ENCODE assay signal across 27 mouse cellular contexts in genomic region chr5:86735808-86736207, GRCm38 (mm10). TPM values are rescaled to one million over a fixed set of nuclear protein-coding genes. Genes with fewer than 3 reads are reported as not detected.
DNase-seq lines count a peak whose midpoint lies in the region; ATAC-seq and TF ChIP-seq lines count a peak whose summit lies in the region.
"Had no signal": no experiment of that assay in that cellular context is flagged by ENCODE, and none has a peak within 500 bp of the region (broad histone marks: within the 10 kb centered on the region; RNA-seq: fewer than 3 reads in every experiment).

No protein-coding gene starts in this region.

- peak; percentile 3 to 14 for DNase-seq in kidney, postnatal 36 days
- DNase-seq in kidney, postnatal 25 days = no peak
- peak; percentile 23 for DNase-seq in ZHBTc4 (ENCODE audit: low read depth, low spot score)
- DNase-seq in liver, postnatal 0 days = peak; percentile 17
- no peak for DNase-seq in heart, postnatal 25 days (ENCODE audit: low spot score)
- DNase-seq in gastrocnemius, adult 8-10 months (ENCODE audit: low spot score in 2 of 2) = no peak
- DNase-seq in heart, postnatal 14 days = no peak
- DNase-seq: adrenal gland, postnatal 25 days; B cell, adult 2 months; cerebellum, adult 11 months; cerebellum, postnatal 14 days; heart, adult 11 months; layer of hippocampus, adult 9-11 months; lung, adult 2 months; lung, postnatal 36 days; right cerebral cortex, postnatal 4 days had no signal

- TF ChIP-seq EP300 in liver, postnatal 0 days (IDR thresholded peaks at IDR 0.05; ENCODE audit: low read depth) = no peak

- no peak overlapping the region for H3K4me3 ChIP-seq in intestine, embryonic 16.5 days (ENCODE audit: low read length)
- no peak overlapping the region for H3K4me3 ChIP-seq in liver, postnatal 0 days (ENCODE audit: low read depth, low read length)
- H3K4me3 ChIP-seq: embryonic facial prominence, embryonic 13.5 days; heart, embryonic 13.5 days; kidney, embryonic 15.5 days; left cerebral cortex, adult 2 months; limb, embryonic 10.5 days had no signal

- no peak overlapping the region for H3K27ac ChIP-seq in intestine, embryonic 16.5 days (ENCODE audit: low read length)
- peak overlapping the region; percentile 62; the same call in 1 of the 2 replicates for H3K27ac ChIP-seq in liver, postnatal 0 days (ENCODE audit: low read depth)
- H3K27ac ChIP-seq: embryonic facial prominence, embryonic 13.5 days; heart, embryonic 13.5 days; hindbrain, postnatal 0 days; kidney, embryonic 15.5 days; left cerebral cortex, adult 2 months; limb, embryonic 10.5 days had no signal

- H3K4me2 ChIP-seq in intestine, embryonic 16.5 days (ENCODE audit: low read depth, low read length) = no peak overlapping the region
- no peak overlapping the region; the same call in 1 of the 2 replicates for H3K4me2 ChIP-seq in liver, postnatal 0 days (ENCODE audit: low read depth, low read length)
- H3K4me2 ChIP-seq: embryonic facial prominence, embryonic 13.5 days; heart, embryonic 13.5 days; kidney, embryonic 15.5 days had no signal

- intact Hi-C loops in heart, postnatal 25 days (cut with DNase I) = no loop called here
- intact Hi-C loops in heart, postnatal 14 days (cut with DNase I) = no loop called here

- no peak for TF ChIP-seq CTCF in liver, postnatal 0 days (IDR thresholded peaks at IDR 0.05; ENCODE audit: low read depth)

- no peaks in the 10 kb centered on the region for H3K36me3 ChIP-seq in intestine, embryonic 16.5 days (ENCODE audit: control insufficient read depth, insufficient read depth, low read length)
- H3K36me3 ChIP-seq in liver, postnatal 0 days (replicated peaks; ENCODE audit: insufficient read depth, low read length) = no peaks in the 10 kb centered on the region
- H3K36me3 ChIP-seq: embryonic facial prominence, embryonic 13.5 days; heart, embryonic 13.5 days; kidney, embryonic 15.5 days; limb, embryonic 10.5 days had no signal

- WGBS in intestine, embryonic 16.5 days = 50% methylated on average over 2 of the region's 2 CpGs
- WGBS in liver, postnatal 0 days (ENCODE audit: insufficient replicate concordance) = 55% methylated on average over 2 of the region's 2 CpGs

- no peaks in the 10 kb centered on the region for H3K9me3 ChIP-seq in intestine, embryonic 16.5 days (ENCODE audit: control insufficient read depth, low read length)
- H3K9me3 ChIP-seq in liver, postnatal 0 days (ENCODE audit: low read length) = no peaks in the 10 kb centered on the region
- H3K9me3 ChIP-seq: embryonic facial prominence, embryonic 13.5 days; heart, embryonic 13.5 days; kidney, embryonic 15.5 days; limb, embryonic 10.5 days had no signal

- peak; percentile 93 for ATAC-seq in intestine, embryonic 16.5 days
- peak; percentile 97 for ATAC-seq in liver, postnatal 0 days
- ATAC-seq: forebrain, embryonic 16.5 days; hindbrain, postnatal 0 days had no signal

- H3K4me1 ChIP-seq in intestine, embryonic 16.5 days (ENCODE audit: control insufficient read depth, insufficient read depth, low read length) = no peaks in the 10 kb centered on the region
- H3K4me1 ChIP-seq in liver, postnatal 0 days (ENCODE audit: insufficient read depth) = no peaks in the 10 kb centered on the region
- H3K4me1 ChIP-seq: embryonic facial prominence, embryonic 13.5 days; kidney, embryonic 15.5 days; limb, embryonic 10.5 days had no signal

- H3K9ac ChIP-seq in intestine, embryonic 16.5 days (ENCODE audit: low read depth, low read length) = no peak overlapping the region
- no peak overlapping the region for H3K9ac ChIP-seq in liver, postnatal 0 days (replicated peaks)
- H3K9ac ChIP-seq: embryonic facial prominence, embryonic 13.5 days; heart, embryonic 13.5 days; kidney, embryonic 15.5 days had no signal

- H3K27me3 ChIP-seq in intestine, embryonic 16.5 days (replicated peaks; ENCODE audit: control insufficient read depth, insufficient read depth, low read length) = no peaks in the 10 kb centered on the region
- no peaks in the 10 kb centered on the region for H3K27me3 ChIP-seq in liver, postnatal 0 days (ENCODE audit: insufficient read depth, low read length)
- H3K27me3 ChIP-seq: embryonic facial prominence, embryonic 13.5 days; heart, embryonic 13.5 days; kidney, embryonic 15.5 days had no signal

RNA-seq across cellular contexts. Expression of gene Tmprss11e, which starts 9.8 kb away (rescaled TPM):
- not detected in 2 replicates for polyA plus RNA-seq in intestine, embryonic 16.5 days (2015; fragmentation: Nextera tagmentation; extraction: Ambion mirVana)
- not detected in 2 replicates for polyA plus RNA-seq in liver, postnatal 0 days (2015; fragmentation: Nextera tagmentation; extraction: Ambion mirVana)
- not detected for total RNA-seq in heart, postnatal 25 days (2021)
- not detected for total RNA-seq in gastrocnemius, adult 8-10 months (2022)
- not detected for total RNA-seq in heart, postnatal 14 days (2021)
- total RNA-seq: adrenal gland, postnatal 25 days; gastrocnemius, adult 18-20 months; hematopoietic stem cell, adult 5-6 weeks; hindbrain, postnatal 0 days; left cerebral cortex, adult 2 months; midbrain, postnatal 0 days had no signal
- polyA plus RNA-seq: forebrain, embryonic 16.5 days; heart, embryonic 13.5 days; kidney, embryonic 15.5 days; limb, embryonic 10.5 days; midbrain, postnatal 0 days had no signal

RNA-seq across cellular contexts. Expression of gene Tmprss11b, which starts 59.6 kb away (rescaled TPM):
- polyA plus RNA-seq in intestine, embryonic 16.5 days (2015; fragmentation: Nextera tagmentation; extraction: Ambion mirVana) = not detected in 2 replicates
- polyA plus RNA-seq in liver, postnatal 0 days (2015; fragmentation: Nextera tagmentation; extraction: Ambion mirVana) = not detected in 2 replicates
- not detected for total RNA-seq in heart, postnatal 25 days (2021)
- not detected for total RNA-seq in gastrocnemius, adult 8-10 months (2022)
- not detected for total RNA-seq in heart, postnatal 14 days (2021)
- total RNA-seq: adrenal gland, postnatal 25 days; gastrocnemius, adult 18-20 months; hematopoietic stem cell, adult 5-6 weeks; hindbrain, postnatal 0 days; left cerebral cortex, adult 2 months; midbrain, postnatal 0 days had no signal
- polyA plus RNA-seq: forebrain, embryonic 16.5 days; heart, embryonic 13.5 days; hindbrain, postnatal 0 days; kidney, embryonic 15.5 days; limb, embryonic 10.5 days; midbrain, postnatal 0 days had no signal

Comparison
In these comparisons a context has a peak if more than half of its experiments do, and no peak if none do; other contexts are left out.
1. DNase-seq: peak in kidney, postnatal 36 days (2 of 2), ZHBTc4 (single experiment) and liver, postnatal 0 days (single experiment); none in kidney, postnatal 25 days (0 of 2), heart, postnatal 25 days (single experiment), gastrocnemius, adult 8-10 months (0 of 2) and heart, postnatal 14 days (0 of 2).